Mouse (Mus musculus) fibroblast of lung, adult 2 months (primary cell): ENCODE measurements around the gene Faap20.

ENCODE experiments used
- DNase-seq: peaks from one replicate; pipeline ENCODE4 v3.0.0-alpha.2; 2011; ENCODE audit warnings: low read depth

The Faap20 gene

GRCm38 (mm10) chr4:155221106-155221505 is 28.5 kb upstream of the Faap20 start:
- no peak for DNase-seq

GRCm38 (mm10) chr4:155221599-155222551 is 27.7 kb upstream of the Faap20 start:
- no peak for DNase-seq

GRCm38 (mm10) chr4:155222552-155222840 is 27.1 kb upstream of the Faap20 start, which contains the start of gene Ski:
TSS of gene Ski (minus strand) at chr4:155222592.
- no peak for DNase-seq

- peak; percentile 93 for DNase-seq
Measured at GRCm38 (mm10) chr4:155222841-155223593, 26.6 kb upstream of the Faap20 start.

- DNase-seq, result no peak
Measured at GRCm38 (mm10) chr4:155223594-155224528, 25.7 kb upstream of the Faap20 start.

- DNase-seq, result no peak
Measured at GRCm38 (mm10) chr4:155225918-155226317, 23.7 kb upstream of the Faap20 start.

- no peak for DNase-seq
Measured at GRCm38 (mm10) chr4:155227986-155228385, 21.6 kb upstream of the Faap20 start.

GRCm38 (mm10) chr4:155228461-155228860 is 21.1 kb upstream of the Faap20 start:
- no peak for DNase-seq

GRCm38 (mm10) chr4:155233878-155234277 is 15.7 kb upstream of the Faap20 start:
- DNase-seq, result peak; percentile 49

DNA sequence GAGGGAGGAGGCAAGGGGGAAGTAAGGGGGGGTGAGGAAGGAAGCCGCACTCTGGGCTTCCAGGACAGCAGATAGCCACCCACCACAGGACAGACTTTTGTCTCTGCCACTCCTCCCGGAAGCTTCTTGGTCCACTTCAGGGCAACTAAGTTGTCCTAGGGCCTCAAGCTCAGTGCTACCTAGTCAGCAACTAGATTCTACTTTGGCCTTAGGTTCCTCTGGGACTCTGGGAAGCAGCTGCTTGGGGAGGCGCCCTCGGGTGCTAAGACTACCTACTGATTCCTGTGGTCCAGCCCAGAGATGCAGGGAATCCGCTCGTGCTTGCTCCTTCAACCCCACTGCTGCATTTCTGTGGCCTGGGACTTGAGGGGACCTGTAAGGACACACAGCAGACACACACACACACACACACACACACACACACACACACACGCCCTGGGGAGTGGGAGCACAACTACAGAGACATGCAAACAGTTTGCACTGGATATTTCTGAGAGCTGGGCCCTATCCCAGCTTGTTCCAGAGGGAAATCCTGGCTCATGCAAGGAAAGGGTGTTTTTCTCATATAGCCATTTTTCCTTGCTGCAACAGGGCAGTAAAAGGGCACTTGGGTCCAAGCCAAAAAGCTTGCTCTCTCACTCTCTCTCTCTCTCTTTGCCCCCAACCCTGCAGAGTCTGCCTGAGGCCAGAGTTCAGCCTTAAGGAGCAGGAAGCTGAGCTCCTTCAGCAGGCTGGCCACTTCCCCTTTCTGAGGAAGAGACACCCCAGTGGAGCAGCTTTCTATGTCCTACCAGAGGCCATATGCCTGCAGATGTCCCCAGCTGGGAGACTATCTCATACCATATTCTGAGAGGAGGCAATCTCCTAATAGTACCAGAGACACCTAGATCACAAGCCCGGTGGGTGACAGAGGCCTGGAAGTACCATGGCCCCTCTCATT is 15.0 kb upstream of the Faap20 start:
- DNase-seq, result peak; percentile 19

DNA sequence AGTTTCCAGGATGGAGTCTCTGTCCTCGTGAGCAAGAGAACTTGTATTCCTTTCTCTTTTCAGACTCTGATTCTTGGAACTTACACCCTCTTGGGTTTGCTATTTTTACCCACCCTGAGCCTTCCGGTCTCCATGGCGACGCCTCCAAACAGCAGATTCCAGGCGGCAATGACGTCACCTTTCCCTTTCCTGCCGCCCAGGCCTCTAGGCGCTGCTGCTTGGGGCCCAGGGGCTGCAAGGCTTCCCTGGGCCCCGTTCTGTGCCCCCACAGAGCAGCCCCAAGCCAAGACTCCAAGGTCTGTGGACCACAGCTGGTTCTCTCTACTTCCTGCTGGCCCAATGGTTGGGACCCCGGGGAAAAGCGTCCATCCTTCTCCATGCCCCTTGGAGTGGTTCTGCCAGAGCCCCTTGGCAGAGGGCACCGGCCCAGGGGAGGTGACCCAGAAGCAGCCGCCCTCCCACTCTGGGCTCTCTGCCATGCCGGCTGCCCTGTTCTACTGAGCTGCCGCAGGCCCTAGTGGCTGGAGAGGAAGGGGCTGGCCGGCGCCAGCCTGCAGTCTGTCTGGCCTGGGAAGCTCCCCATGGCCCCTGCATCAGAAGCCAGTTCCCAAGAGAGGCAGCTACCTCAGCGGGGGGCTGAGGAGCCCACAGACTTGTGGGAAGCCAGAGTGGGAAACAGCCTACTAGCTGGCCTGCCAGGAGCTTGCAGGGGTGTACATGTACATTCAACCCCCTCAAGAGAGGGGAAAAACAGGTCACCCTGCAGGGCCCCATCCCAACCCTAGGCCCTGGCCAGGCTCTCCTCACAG is 14.1 kb upstream of the Faap20 start:
- DNase-seq, result peak; percentile 89

- no peak for DNase-seq
Measured at GRCm38 (mm10) chr4:155236737-155237385, 12.7 kb upstream of the Faap20 start.

DNA sequence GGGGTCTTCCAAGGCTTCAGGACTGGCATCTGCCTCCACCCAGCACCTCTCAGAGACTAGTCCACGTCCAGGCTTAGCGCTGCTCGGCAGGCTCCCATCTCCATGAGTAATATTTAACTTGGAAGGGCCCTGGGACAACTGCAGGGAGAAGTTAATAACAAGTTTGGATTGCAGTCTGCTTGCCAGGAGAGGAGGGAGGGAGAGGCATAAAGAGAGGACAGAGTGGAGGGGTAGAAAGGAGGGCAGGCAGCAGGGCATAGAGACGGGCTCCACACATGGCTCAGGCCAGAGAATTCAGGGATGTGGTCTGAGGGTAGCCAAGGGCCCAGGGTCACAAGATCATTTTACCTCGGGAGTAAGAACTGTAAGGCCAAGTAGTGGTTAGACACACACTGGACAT is 11.3 kb upstream of the Faap20 start:
- DNase-seq, result peak; percentile 90

DNA sequence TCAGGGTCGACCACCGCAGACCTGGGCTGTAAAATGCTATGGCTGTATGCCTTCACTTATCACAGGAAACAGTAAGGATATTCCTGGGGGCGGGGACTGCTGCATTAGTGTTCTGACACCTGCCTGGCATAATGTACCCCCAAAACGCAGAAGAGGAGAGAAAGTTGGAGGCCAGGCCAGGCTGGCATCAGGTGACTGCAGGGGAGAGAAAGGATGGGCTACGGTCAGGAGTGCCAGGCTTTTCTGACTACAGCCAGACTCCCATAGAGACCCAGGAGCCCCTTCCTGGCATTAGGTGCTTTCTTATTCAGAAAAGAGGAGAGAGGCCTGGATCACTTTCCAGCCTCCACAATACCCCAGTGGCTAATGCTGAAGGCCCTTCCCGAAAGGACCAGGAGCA is 10.1 kb upstream of the Faap20 start:
- no peak for DNase-seq

DNA sequence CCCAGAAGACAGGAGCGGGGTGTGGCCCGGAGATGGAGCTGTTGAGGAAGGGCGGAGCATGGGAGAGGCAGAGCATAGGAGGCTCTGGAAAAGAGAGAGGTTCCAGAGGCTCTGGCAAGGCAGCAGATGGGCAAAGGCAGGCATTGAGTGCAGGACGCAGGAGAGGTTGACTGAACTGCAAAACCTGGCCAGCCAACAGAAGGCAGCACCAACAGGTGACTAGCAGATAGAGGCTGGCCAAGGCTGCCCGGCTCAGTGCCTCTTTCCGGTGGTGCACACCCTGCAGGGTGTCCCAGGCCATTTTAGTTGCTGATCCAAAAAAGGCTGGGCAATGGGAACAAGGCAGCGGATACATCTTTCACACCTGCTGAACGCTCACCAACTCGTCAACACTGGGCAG is 7.8 kb upstream of the Faap20 start:
- DNase-seq, result no peak

DNA sequence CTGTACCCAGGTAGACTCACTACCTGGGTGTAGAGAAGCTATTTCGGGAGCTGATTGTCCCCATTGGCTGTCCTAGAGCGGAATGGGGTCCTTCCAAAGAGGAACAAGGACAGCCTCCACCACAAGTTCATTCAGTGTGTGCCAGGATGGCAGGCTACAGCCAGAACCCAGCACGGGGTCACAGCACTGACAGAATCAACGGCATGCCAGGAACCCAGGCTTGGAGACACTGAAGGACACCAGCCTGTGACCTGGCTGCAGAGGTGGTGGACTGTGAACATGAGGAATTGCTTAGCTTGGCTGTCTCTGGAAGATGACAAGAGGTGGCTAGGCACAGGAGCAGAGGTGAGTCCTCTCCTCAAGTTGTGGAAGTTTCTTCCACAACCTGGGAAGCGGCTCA is 7.3 kb upstream of the Faap20 start:
- no peak for DNase-seq

GRCm38 (mm10) chr4:155243233-155243632 is 6.4 kb upstream of the Faap20 start:
- no peak for DNase-seq

DNA sequence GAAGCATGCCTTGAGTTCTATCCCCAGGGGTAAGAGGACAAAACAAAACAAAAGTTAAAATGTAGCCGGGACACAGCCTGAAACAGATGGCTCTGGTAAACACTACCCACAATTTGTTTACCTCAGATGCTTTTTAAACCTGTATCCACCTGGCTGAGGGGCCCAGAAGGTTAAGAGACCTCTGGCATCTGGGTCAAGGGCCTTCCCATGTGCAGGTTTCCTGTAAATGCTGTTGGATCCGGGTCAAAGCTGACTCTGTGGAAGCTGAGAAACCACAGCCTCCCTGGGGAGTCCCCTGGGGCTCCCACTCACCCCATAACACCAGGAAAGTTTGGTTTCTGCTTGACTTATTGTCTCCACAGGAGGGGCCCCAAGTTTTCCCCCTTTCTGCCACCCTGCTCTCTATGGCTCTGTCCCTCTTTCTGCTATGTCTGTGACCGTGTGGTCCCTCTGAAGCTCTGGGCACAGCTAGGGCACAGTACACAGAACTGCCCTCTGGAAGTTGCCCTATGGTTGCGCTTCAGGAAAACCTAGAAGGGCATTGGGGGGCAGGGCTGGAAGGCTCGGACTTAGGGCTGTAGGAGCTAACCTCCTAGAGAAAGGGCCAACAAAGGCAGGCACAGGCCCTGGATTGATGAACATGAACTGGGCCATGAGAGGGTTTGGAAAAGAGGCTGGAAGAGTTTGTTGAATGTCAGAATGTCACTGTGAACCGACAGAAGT is 3.7 kb upstream of the Faap20 start:
- DNase-seq, result no peak

GRCm38 (mm10) chr4:155246691-155247105 is 2.9 kb upstream of the Faap20 start:
- DNase-seq, result no peak
